Mouse (Mus musculus) kidney, adult 18-20 months (tissue): ENCODE results near the gene Pkn2.

Experiments used
- DNase-seq: peaks from one replicate; pipeline ENCODE4 v3.0.0; 2021

Gene Pkn2

DNA sequence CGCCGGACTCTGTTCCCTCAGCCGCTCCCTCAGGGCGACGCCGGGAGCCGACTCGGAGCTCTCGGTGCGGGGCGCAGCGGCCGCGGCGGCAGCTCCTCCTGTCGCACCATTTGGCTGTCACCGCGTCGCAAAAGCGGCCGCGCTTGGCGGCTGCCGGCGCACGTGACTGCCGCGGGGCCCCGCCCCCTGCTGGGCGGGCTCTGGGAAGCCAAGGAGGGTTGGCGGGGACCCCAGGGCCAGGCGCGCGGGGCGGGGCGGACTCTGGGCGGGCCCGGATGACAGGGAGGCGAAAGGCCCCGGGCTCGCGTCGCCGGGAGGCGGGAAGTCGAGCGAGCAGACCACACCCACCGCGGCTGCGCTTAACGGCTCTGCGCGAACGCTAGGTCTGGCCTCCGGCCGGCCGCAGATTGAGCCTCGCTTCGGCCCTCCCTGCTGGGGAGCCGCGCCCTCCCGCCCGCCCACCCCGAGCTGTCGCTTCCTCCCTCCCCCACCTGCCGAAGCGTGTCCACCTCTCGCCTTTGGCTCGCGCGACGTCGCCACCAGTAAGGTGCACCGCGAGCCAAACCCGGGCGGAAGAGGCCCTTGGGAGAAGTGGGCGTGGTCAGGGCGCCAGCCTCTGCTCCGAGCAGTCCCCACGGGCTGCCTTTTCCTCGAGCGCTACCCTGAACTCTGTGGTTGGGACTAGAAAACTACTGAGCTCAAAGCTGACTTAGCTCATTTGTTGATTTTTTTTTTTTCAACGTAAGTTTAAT, at the start of gene Pkn2:
Gene Pkn2, minus strand, starts transcription at position 133 of the 752 bp plus-strand sequence.
- DNase-seq, result peak; percentile 99

- no peak for DNase-seq
Observed at GRCm38 (mm10) chr3:142929906-142930305, 48.1 kb upstream of the Pkn2 start.

DNA sequence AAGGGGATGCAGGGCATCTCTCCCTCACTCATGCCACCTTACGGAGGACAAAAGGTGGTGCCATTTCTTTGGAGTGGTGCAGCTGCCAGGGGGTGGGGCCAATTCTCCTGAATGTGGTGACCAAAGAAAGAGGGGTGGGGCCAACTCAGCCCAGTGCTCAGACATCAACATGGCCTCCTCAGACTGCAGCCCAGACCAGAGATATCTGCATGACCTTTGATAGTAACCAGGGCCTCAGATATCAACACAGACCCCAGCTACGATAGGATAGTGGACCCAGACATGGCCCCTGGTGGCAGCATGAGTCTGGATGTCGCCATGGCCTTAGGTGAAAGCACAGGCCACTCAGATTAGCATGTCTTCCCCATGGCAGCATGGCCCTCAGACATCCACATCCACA, 45.5 kb upstream of the Pkn2 start:
- DNase-seq, result no peak

GRCm38 (mm10) chr3:142924831-142925348, 43.1 kb upstream of the Pkn2 start:
- no peak for DNase-seq

- DNase-seq, result no peak
Observed at GRCm38 (mm10) chr3:142919070-142919469, 37.3 kb upstream of the Pkn2 start.

- DNase-seq, result peak; percentile 67
Observed at GRCm38 (mm10) chr3:142917760-142918439, 36.1 kb upstream of the Pkn2 start.

GRCm38 (mm10) chr3:142917171-142917570, 35.4 kb upstream of the Pkn2 start:
- DNase-seq, result no peak

GRCm38 (mm10) chr3:142913295-142913694, 31.5 kb upstream of the Pkn2 start:
- DNase-seq, result no peak

DNA sequence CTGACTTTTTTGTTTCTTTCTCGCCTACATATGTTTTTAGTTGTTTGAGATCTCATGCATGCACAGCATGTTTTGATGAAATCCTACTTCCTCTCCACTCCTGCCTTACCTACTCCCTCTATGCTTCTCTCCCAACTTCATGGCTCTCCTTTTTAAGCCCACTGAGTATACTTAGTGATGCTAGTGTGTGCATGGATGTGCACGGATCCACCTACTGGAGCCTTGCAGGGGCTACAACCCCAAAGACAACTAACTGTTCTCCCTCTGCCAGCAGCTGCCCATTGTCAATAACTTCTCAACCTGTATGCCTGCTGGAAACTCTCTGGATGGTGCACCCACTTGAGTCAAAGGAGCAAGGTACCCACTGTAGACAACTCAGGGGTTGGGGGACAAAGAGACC, 17.9 kb upstream of the Pkn2 start:
- no peak for DNase-seq

- DNase-seq, result no peak
Observed at GRCm38 (mm10) chr3:142898949-142899396, 17.2 kb upstream of the Pkn2 start.

GRCm38 (mm10) chr3:142890442-142890841, 8.6 kb upstream of the Pkn2 start:
- no peak for DNase-seq

GRCm38 (mm10) chr3:142886963-142887362, 5.2 kb upstream of the Pkn2 start:
- DNase-seq, result no peak

- DNase-seq, result no peak
Observed at GRCm38 (mm10) chr3:142884594-142884993, 2.8 kb upstream of the Pkn2 start.

DNA sequence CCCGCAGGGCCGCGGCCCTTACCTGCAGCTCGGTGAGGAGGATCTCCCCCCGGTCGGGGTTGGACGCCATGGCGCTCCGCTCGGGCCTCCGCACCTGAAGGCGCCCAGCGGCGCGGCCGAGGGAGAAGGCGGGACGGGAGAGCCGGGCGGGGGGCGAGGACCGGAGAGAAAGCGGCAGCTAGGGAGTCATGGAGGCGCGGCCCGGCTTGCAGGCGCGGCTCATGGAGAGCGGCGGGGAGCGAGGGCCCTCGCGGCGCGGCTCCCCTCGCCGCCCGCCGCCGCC, 274 bp downstream of the Pkn2 start:
- no peak for DNase-seq

GRCm38 (mm10) chr3:142880790-142881588, 815 bp downstream of the Pkn2 start:
- no peak for DNase-seq

DNA sequence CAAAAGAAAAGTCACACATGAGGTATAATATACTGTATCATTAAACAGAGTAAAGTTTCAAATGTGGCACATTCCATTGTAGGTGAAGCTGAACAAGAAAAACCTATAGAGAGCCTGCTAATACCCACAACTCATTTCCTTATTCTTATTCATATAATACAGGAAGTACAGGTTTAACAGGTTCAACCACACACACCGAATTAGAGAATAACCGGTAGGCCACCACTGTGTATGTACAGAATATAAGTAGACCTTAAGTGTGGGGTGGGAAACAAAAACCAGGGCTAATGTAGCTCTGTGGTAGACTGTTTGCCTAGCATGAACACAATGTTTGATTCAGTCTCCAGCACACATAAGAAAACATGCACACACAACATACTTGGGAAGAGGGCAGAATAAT, 18.6 kb downstream of the Pkn2 start:
- no peak for DNase-seq

DNA sequence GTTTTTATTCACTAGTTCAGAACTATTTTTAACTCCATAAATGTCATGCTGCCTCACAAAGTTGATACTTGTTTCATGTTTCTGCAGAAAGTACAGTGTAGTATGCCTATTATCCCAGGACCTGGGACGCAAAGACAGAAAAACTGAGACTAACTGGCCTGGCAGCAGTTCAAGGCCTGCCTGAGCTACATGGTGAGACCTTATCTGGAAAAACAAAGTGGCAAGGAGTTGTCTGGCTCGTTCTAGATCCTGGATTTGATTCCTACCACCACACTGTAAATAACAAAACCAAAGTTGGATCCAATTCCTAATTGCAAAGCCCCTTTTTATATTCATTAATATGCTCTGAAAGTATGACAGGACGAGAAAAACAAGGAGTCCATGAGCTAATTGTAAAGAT, 25.0 kb downstream of the Pkn2 start:
- no peak for DNase-seq

GRCm38 (mm10) chr3:142855961-142856472, 25.8 kb downstream of the Pkn2 start:
- DNase-seq, result no peak

- no peak for DNase-seq
Observed at GRCm38 (mm10) chr3:142852911-142853310, 28.9 kb downstream of the Pkn2 start.

DNA sequence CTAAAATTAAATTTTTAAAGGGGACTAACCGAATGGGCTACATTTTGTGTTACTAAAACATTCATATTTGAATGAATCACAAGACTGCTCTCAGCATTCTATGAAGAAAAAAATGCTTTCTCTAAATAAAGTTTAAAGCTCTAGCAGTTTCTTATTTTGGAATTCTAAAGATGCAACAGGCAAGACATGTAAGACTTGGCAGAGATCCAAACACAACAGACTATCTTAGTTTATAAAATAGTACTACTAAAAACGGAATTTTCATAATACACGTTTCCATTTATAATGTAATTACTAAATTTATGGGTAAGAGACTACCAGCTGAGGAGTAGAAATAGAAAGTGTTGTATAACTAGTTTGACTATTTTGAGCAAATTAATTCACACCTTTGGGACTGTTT, 30.2 kb downstream of the Pkn2 start:
- DNase-seq, result no peak

- no peak for DNase-seq
Observed at GRCm38 (mm10) chr3:142839961-142840360, 41.8 kb downstream of the Pkn2 start.

DNA sequence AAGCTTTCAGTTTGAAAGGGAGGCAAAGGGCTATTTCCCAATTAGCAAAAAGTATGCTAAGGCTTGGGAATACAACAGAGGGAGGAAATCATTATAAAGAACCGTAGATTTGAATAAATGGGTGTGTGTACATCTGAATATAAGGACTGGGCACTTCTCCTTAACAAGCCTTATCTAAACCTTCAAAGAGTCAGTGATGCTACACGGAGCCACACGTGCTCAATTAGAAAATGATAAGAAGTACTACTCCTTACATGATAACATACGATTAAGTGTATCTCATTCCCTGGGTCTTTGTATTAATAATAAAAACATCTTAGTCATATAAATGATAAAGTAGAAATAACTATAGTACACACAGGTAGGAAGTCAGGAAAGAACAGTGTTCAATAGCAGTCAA, 47.0 kb downstream of the Pkn2 start:
- no peak for DNase-seq

DNA sequence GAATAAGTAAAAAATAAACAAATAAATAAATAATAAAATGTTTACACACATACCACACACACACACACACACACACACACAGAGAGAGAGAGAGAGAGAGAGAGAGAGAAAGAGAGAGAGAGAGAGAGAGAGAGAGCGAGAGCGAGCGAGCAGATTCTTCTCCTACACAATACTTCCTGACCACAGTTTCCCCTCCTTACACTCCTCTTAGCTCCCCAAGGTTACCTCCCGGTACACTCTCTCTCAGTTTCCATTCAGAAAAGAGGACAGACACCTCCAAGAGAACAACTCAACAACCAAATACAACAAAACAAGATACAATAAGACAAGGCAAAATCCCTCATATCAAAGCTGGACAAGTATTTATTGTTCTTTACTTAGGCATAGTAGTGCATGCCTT, 47.8 kb downstream of the Pkn2 start:
- DNase-seq, result no peak
